Mouse (Mus musculus): Measurements from ENCODE around the gene Zscan25.
"Not testable (repeated sequence)": the region's sequence is repeated elsewhere in the genome, so short reads cannot be mapped to it uniquely, and the experiment has no call there.

Gene Zscan25

DNA sequence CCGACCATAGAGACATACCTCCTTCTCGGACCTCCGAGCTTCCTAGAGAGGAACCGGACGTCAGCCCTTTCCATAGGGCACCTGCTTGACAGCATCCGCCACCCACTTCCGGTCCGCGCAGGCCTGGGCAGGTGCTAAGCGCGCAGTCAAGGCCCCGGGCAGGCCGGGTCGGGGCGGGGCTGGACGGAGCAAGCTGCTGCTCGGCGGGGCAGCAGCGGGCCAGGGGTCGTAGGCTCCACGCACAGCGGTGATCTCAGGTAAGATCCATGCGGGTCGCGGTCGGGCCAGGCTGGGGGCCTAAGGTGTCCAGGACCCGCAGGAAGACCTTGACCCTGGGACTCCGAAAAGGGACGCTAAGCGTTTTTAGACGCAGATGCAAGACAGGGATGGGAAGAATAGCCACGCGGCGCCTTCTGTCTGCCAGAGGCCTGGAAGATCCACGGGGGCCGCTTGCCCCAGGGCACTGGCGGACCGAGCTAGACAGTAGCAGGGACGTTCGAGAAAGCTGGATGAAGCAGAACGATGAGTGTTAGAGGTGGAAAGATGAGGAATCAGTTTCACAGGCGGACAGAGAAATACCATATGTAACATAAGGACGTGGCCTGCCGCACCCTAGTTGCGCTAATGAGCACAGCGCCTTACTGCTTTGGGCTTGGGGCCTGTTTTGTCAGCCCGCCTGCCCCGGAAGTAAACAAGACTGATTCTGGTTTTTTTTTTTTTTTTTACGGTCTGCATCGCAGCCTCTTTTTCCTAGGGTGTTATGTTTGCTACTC, at the start of gene Zscan25:
Zscan25 (plus strand) TSS at position 130 of the 773 bp plus-strand sequence.
- peak; percentile 94 for DNase-seq

GRCm38 (mm10) chr5:145230641-145231040, 49.7 kb upstream of the Zscan25 start:
- DNase-seq, result no peak

- peak; percentile 96 for DNase-seq
Measured at GRCm38 (mm10) chr5:145231367-145231871, 48.9 kb upstream of the Zscan25 start, which contains the start of gene Zfp655. Gene Zfp655, plus strand, starts transcription at chr5:145231715.

DNA sequence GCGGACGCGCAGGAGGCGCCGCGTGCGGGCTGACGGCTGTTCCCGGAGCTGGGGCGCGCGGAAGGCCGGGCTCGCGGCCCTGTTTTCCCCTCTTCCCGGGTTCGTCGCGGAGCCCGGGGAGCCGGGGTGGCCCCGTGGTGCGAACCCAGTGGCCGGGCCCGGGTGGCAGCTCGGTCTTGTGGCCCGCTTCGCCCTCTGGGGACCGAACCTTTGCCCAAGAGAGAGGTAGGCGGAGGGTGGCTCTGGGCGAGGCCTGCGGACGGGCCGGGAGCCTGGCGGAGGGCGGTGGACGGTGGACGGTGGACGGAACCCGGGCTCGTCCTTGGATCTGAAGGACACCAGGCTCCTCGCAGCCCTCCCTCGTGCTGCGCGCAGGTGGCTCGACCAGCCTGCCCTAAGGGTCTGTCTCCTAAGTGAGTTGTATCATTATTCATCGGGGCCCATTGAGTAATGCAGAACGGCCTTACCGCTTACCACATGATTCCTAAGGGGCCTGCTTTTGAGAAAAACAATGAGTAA, 48.3 kb upstream of the Zscan25 start:
- DNase-seq, result peak; percentile 41

- peak; percentile 38 for DNase-seq
Measured at GRCm38 (mm10) chr5:145234636-145235035, 45.7 kb upstream of the Zscan25 start.

DNA sequence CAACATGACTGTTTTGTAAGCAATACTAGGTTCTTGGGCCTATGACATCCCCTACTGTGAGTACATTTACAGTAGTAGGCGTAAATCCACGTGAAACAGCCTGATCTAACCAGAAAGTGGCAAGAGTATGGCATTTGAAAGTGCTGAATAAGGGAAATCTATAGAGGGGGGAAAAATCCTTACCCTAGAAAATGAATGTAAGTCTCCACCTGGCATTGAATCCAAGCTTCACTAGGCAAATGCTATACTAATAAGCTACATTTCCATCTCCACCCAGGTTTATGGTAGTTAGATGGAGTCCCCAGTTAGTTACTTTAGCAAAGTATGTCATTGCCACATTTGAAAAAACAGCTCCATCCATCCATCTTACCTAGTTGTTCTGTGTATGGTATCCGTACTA, 30.8 kb upstream of the Zscan25 start:
- no peak for DNase-seq

DNA sequence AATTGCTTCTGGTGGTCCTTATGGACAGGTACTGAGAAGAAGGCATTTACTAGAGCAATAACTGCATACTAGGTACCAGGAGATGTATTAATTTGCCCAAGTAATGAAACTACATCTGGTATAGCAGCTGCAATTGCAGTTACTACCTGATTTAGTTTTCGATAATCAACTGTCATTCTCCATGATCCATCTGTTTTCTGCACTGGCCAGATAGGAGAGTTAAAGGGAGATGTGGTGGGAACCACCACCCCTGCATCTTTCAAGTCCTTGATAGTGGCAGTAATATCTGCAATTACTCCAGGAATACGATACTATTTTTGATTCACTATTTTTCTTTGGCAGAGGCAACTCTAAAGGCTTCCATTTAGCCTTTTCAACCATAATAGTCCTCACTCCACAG, 6.7 kb upstream of the Zscan25 start:
- DNase-seq, result not testable (repeated sequence)

DNA sequence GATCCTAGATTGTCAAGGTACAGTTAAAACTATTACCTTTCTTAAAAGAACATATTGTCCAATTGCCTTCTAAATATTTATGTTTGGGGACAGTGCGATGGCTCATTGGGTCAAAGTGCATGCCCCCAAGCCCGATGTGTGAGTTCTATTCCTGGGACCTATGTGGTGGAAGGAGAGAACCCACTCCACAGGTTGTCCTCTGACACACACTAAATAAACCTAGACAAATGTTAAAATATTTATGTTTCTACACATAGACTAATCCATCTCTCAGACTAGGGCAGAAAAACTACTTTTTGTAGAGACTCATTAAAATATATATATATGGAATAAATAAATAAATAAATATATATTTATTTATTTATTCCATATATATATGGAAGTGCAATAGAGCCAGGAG, 352 bp upstream of the Zscan25 start:
- no peak for DNase-seq

DNA sequence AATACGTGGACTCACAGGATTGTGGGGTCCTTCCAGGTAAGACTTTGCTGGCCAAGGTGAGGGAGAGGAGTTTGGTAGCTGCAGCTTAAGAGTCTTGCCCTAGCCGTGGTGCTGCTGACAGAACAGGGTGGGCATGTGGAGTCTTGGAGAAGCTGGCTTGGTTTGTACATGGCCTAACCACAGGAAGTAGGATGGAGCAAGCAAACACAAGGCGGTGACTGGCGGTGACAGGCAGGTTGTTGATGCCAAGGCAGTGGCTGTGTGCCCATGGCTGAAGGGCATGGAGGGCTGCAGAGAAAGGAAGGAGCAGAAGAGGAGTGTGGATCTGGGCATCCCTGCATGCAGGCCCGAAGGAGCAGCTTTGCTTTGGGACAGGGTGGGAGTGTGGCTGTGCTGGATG, 8.1 kb downstream of the Zscan25 start:
- no peak for DNase-seq

DNA sequence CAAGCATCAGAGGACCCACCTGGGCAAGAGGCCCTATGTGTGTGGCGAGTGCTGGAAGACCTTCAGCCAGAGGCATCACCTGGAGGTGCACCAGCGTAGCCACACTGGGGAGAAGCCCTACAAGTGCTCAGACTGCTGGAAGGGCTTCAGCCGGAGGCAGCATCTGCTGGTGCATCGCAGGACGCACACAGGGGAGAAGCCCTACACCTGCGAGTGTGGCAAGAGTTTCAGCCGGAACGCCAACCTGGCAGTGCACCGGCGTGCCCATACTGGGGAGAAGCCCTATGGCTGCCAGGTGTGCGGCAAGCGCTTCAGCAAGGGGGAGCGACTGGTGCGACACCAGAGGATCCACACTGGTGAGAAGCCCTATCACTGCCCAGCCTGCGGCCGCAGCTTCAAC, 10.4 kb downstream of the Zscan25 start:
- no peak for DNase-seq

DNA sequence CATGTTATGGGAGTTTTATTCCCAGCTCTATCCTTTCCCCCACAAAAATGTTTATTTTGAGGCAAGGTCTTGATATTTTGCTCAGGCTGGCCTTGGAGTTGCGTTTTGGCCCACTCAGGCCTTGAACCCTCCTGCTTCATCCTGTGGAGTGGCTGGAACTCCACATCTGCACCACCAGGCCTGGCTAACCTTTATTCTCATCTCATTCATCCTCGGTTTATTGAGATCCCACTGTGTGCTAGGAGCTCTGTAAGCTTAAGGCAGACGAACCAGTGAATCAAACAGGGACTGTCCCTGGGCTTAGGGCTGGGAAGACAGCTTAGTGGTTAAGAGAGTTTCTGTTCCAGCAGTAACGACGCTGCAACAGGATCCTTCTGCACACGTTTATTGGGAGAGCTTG, 12.1 kb downstream of the Zscan25 start:
- no peak for DNase-seq

DNA sequence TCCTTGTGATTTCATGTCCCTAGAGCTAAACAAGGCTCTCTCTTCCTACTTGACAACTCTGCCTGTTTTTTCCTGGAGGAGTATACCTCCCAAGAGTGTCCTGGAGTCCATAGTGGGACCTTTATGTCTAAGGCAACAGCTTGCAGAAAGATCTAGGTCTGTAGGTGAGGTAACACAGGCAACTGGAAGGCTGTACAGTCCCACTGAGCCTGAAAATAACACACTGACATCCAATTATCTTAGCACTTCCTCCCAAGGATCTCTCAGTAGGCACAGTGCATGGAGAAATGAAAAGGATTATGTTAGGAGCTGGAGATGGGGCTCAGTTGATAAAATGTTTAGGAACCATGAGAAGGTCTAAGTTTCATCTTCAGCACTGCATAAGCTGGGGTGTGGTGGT, 20.2 kb downstream of the Zscan25 start:
- no peak for DNase-seq

DNA sequence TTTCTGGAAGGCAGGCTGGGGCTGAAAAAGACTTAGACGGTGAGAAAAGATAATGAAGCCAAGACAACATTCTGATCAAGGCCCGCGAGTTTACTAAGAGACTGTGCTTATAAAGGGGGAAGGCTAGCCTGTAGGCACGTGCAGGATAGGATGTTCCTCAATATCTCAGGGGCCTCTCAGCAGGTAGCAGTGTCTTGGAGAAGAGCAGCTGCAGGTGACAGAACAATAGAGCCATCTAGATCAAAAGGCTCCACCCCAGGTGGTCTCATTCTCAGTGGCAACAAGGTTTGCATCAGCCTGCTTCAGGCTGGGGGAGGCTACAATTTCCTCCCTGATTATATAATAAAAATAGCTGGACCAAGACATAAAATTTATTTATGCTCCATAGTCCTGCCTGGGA, 21.5 kb downstream of the Zscan25 start:
- not testable (repeated sequence) for DNase-seq

GRCm38 (mm10) chr5:145302424-145302823, 22.1 kb downstream of the Zscan25 start:
- no peak for DNase-seq

GRCm38 (mm10) chr5:145306953-145307352, 26.7 kb downstream of the Zscan25 start:
- DNase-seq, result not testable (repeated sequence)

DNA sequence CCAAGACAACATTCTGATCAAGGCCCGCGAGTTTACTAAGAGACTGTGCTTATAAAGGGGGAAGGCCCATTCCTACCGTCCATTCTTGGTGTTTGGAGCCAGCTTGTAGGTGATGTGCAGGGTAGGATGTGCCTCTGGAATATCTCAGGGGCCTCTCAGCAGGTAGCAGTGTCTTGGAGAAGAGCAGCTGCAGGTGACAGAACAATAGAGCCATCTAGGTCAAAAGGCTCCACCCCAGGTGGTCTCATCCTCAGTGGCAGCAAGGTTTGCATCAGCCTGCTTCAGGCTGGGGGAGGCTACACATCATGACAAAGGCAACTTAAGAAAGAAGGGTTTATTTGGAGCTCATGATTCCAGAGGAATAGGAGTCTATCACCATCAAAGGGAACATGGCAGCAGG, 27.5 kb downstream of the Zscan25 start:
- not testable (repeated sequence) for DNase-seq

DNA sequence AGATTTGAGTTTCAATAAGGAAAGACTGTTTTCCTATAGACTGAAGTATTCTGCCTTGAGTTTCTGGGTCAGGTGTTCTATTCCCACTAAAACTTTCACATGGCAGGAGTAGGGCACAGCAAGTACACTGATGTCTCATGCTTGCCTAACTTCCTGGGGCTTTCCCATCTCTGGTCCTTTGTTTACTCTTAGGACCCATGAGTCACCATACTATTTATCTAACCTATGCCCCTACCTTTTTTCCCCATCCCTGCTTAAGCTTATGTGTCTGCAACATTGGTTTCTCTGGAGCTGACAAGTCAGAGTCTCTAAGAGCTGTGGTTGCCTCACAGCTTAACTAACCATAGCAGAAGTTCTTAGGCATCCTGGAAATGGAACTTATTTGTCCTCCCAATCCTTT, 33.5 kb downstream of the Zscan25 start:
- no peak for DNase-seq

DNA sequence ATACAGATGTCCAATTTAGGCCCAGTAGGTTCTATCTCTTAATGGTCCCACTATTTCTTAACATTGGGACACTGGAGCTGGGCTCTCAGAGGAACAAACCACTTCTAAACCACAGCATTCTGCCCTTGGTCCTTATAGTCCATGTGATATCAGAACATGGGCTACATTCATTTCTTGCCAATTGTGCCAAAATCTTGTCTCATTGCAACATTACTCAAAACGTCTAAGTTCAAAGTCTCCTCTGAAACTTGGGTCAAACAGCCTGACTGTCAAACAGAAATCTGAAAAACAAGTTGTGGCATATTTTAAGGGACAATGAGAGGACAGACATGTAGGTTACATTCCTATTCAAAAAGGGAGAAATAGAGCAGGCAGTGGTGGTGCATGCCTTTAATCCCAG, 36.8 kb downstream of the Zscan25 start:
- DNase-seq, result no peak

DNA sequence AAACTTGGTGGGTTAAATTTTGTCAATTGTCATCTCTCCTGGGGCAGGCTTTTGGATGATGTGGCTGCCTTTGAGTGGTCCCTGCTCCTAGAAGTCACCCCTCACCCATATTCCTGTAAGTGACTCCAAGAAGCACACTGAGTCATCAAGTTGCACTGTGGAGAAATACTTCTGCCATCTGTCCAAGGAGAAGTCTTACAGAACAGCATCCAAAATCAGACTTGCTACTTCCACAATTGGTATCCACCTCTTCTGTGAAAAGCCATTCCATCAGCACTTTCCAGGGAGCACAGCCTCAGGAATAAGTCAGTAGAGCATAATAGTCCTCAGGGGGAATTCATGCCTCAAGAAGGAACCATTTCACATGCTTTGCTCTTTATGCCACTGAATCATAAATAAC, 58.5 kb downstream of the Zscan25 start:
- not testable (repeated sequence) for DNase-seq

Data from embryo, embryonic 11 days (tissue).